Mouse (Mus musculus): ENCODE measurements around the gene Smc1a. TPM values are rescaled to one million over a fixed set of nuclear protein-coding genes. Genes with fewer than 3 reads are reported as not detected.

Gene Smc1a
- polyA plus RNA-seq (2012; ENCODE audit: insufficient read depth, low replicate concordance), result 0.35 and 5.6 TPM in 2 replicates

- TF ChIP-seq FLI1 (IDR thresholded peaks at IDR 0.05; ENCODE audit: low read length) (peak; percentile 52; the same call in 1 of the 2 replicates), GATA1 (IDR thresholded peaks at IDR 0.05; ENCODE audit: borderline replicate concordance, low read length) (no peak)
- Histone ChIP-seq H3K4me1 (peaks cover 12% of the 10 kb centered on the region), H3K36me3 (replicated peaks; ENCODE audit: low read length) (peaks cover 10% of the 10 kb centered on the region), H3K27me3 (replicated peaks) (peaks cover 16% of the 10 kb centered on the region), H3K9me3 (peaks cover 15% of the 10 kb centered on the region), H3K4me3 (replicated peaks) (peak within 1 kb of the TSS; percentile 94)
Observed at GRCm38 (mm10) chrX:152016151-152017145, at the start of gene Smc1a, which contains the start of gene Ribc1. TSS of gene Smc1a (plus strand) at chrX:152016428. TSS of gene Ribc1 (minus strand) at chrX:152016295.

DNA sequence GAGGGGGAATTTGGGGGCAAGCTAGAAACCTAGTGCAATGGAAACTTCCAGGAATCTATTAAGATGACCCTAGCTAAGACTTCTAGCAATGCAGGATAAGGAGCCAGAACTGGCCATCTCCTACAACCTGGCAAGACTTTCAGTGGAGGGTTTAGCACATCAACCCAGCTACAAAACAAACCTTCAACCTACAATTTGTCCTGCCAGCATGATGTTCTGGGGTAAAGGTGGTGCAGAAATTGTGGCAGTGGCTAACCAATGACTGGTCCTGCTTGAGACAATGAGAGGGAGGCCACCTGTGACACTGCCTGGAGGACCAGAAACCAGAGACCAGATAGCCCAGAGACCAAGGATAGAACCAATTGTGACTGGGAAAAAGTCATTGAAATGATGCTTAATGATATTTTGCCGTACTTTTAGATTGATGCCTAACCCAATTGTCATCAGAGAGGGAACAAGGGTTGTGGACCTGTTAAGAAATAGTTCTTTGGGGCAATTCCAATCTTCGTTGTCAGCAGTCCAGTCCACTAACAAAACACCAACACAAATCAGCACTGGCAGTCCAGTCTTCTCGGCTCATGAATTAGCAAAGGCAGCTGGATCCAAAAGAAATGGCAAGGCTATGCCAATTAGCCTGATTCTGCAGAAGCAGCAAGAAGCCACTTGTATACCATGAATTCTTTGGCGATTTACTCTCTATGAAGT, 17.1 kb upstream of the Smc1a start:
- peaks cover 7% of the 10 kb centered on the region; the same call in 1 of the 2 replicates for H3K4me1 ChIP-seq
- peaks cover 10% of the 10 kb centered on the region for H3K36me3 ChIP-seq (replicated peaks; ENCODE audit: low read length)
- no peaks in the 10 kb centered on the region for H3K9me3 ChIP-seq
- TF ChIP-seq FLI1 (IDR thresholded peaks at IDR 0.05; ENCODE audit: low read length), result no peak
- TF ChIP-seq GATA1 (IDR thresholded peaks at IDR 0.05; ENCODE audit: borderline replicate concordance, low read length), result no peak
- H3K27me3 ChIP-seq (replicated peaks), result peaks cover 31% of the 10 kb centered on the region
- H3K4me3 ChIP-seq (replicated peaks), result no peak overlapping the region

DNA sequence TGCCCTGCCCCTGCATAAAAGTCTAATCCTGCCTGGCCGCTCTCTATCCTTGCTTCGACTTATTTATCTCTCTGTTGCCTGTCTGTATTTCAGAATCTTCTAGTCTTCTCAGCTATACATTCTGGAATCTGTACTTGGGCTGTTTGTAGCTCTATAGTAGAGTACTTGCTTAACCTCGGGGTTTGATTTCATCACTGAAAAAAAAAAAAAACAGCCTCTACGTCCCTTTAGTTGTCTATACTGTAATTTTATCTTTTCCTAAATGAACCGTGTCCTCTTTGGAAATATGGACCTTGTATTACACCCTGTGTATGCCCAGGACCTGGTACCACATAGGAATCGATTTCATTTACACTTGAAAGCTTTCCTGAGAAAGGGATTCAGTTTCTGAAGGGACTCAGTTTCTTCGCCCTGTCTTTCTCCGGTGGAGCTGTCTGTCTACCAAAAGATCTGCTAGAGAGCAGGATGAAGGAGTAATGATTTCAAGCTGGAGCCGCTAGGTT, 15.0 kb upstream of the Smc1a start:
- peaks cover 34% of the 10 kb centered on the region for H3K27me3 ChIP-seq (replicated peaks)
- no peak for TF ChIP-seq FLI1 (IDR thresholded peaks at IDR 0.05; ENCODE audit: low read length)
- no peak for TF ChIP-seq GATA1 (IDR thresholded peaks at IDR 0.05; ENCODE audit: borderline replicate concordance, low read length)
- peaks cover 30% of the 10 kb centered on the region for H3K36me3 ChIP-seq (replicated peaks; ENCODE audit: low read length)
- H3K4me3 ChIP-seq (replicated peaks), result peak overlapping the region; percentile 95
- H3K9me3 ChIP-seq, result no peaks in the 10 kb centered on the region
- H3K4me1 ChIP-seq, result peaks cover 7% of the 10 kb centered on the region; the same call in 1 of the 2 replicates

DNA sequence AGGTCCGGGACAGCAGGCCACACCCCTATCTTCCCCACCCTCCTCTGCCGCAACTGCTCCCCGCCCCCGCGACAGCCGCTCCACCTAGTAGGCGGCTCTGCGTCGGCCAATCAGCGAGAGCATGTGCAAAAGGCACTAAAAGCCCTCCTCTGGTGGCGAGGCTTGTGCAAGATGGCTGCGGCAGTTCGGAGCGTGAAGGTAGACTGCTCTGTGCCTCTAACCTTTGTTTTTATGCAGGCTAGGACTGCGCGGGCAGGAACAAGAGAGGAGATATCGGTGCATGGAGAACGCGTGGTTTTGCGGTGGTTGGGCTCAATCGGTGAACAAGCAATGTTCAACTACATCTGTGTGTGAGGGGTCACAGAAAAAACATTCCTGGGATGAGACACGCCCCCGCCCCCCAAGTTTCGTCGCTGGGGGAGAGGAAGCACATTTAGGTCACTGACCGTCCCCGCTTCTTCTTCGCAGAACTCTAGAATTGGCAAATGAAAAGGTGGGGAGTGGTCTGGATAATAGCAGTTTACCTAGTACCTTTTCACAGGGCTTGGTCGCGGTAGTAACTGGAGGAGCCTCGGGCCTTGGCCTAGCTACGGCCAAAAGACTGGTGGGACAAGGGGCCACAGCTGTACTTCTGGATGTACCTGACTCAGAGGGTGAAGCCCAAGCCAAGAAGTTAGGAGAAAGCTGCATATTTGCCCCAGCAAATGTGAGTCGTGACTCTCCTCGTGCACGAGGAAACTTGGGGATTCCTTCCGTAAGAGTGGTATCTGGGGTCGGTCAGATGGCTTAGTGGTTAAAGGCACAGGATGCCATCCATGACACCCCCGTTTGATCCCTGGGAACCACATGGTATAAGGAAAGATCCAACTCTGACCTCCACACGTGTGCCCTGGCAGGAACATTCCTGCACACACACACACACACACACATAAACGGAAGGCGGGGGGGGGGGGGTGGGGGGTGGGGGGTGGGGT, 14.2 kb upstream of the Smc1a start, which contains the start of gene Hsd17b10:
Gene Hsd17b10, plus strand, starts transcription at position 109 of the 974 bp plus-strand sequence.
- peaks cover 37% of the 10 kb centered on the region for H3K36me3 ChIP-seq (replicated peaks; ENCODE audit: low read length)
- no peak for TF ChIP-seq GATA1 (IDR thresholded peaks at IDR 0.05; ENCODE audit: borderline replicate concordance, low read length)
- no peak for TF ChIP-seq FLI1 (IDR thresholded peaks at IDR 0.05; ENCODE audit: low read length)
- peaks cover 35% of the 10 kb centered on the region for H3K27me3 ChIP-seq (replicated peaks)
- H3K4me3 ChIP-seq (replicated peaks), result peak within 1 kb of the TSS; percentile 95
- H3K9me3 ChIP-seq, result no peaks in the 10 kb centered on the region
- H3K4me1 ChIP-seq, result peaks cover 7% of the 10 kb centered on the region; the same call in 1 of the 2 replicates

- Histone ChIP-seq H3K36me3 (replicated peaks; ENCODE audit: low read length) (peaks cover 45% of the 10 kb centered on the region), H3K27me3 (replicated peaks) (peaks cover 40% of the 10 kb centered on the region), H3K4me3 (replicated peaks) (peak overlapping the region; percentile 71), H3K9me3 (no peaks in the 10 kb centered on the region), H3K4me1 (peaks cover 7% of the 10 kb centered on the region; the same call in 1 of the 2 replicates)
- no peak for TF ChIP-seq FLI1 (IDR thresholded peaks at IDR 0.05; ENCODE audit: low read length)
- TF ChIP-seq GATA1 (IDR thresholded peaks at IDR 0.05; ENCODE audit: borderline replicate concordance, low read length), result no peak
Observed at GRCm38 (mm10) chrX:152002865-152003264, 13.4 kb upstream of the Smc1a start.

DNA sequence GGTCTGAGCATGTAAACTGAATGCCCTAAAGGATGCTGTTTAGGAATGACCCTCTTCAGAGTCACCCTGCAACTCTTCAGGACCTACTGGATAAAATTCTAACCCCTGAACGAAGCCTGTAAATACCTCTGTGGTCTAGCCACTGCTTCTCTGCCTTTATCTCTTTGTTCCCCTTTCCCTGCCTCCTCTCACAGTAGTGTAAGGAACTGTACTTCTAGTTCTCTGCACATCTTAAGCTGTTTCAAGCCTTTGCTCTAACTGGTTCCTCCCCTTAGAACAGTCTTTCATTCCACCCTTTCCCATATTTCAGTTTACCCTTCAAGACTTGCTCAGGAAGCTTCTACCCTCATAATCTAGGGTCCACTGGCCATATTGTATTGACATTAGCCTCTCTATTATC, 8.4 kb upstream of the Smc1a start:
- Histone ChIP-seq H3K9me3 (no peaks in the 10 kb centered on the region), H3K36me3 (replicated peaks; ENCODE audit: low read length) (peaks cover 57% of the 10 kb centered on the region), H3K4me1 (peaks cover 3% of the 10 kb centered on the region; the same call in 1 of the 2 replicates), H3K27me3 (replicated peaks) (peaks cover 28% of the 10 kb centered on the region), H3K4me3 (replicated peaks) (no peak overlapping the region)
- TF ChIP-seq GATA1 (IDR thresholded peaks at IDR 0.05; ENCODE audit: borderline replicate concordance, low read length) (no peak), FLI1 (IDR thresholded peaks at IDR 0.05; ENCODE audit: low read length) (no peak)

GRCm38 (mm10) chrX:152015752-152016150, 477 bp upstream of the Smc1a start:
- TF ChIP-seq GATA1 (IDR thresholded peaks at IDR 0.05; ENCODE audit: borderline replicate concordance, low read length) (no peak), FLI1 (IDR thresholded peaks at IDR 0.05; ENCODE audit: low read length) (no peak)

GRCm38 (mm10) chrX:152017186-152017585, 958 bp downstream of the Smc1a start:
- peaks cover 15% of the 10 kb centered on the region for H3K9me3 ChIP-seq
- no peak for TF ChIP-seq GATA1 (IDR thresholded peaks at IDR 0.05; ENCODE audit: borderline replicate concordance, low read length)
- no peak for TF ChIP-seq FLI1 (IDR thresholded peaks at IDR 0.05; ENCODE audit: low read length)
- H3K4me3 ChIP-seq (replicated peaks), result peak overlapping the region; percentile 94
- peaks cover 13% of the 10 kb centered on the region for H3K4me1 ChIP-seq
- H3K27me3 ChIP-seq (replicated peaks), result peaks cover 16% of the 10 kb centered on the region
- peaks cover 10% of the 10 kb centered on the region for H3K36me3 ChIP-seq (replicated peaks; ENCODE audit: low read length)

More at GRCm38 (mm10) chrX:152015752-152016150, 477 bp upstream of the Smc1a start:
- Histone ChIP-seq H3K36me3 (replicated peaks; ENCODE audit: low read length) (peaks cover 10% of the 10 kb centered on the region), H3K4me3 (replicated peaks) (peak overlapping the region; percentile 94), H3K9me3 (peaks cover 15% of the 10 kb centered on the region), H3K4me1 (peaks cover 6% of the 10 kb centered on the region), H3K27me3 (replicated peaks) (peaks cover 19% of the 10 kb centered on the region)
